Mouse (Mus musculus): ENCODE measurements at regions not wholly inside any gene's neighbourhood (a gene's known extent, or its start where the extent isn't known, plus 50 kb on each side); places are given as distances from the start of the nearest gene placed in this dataset.

DNA sequence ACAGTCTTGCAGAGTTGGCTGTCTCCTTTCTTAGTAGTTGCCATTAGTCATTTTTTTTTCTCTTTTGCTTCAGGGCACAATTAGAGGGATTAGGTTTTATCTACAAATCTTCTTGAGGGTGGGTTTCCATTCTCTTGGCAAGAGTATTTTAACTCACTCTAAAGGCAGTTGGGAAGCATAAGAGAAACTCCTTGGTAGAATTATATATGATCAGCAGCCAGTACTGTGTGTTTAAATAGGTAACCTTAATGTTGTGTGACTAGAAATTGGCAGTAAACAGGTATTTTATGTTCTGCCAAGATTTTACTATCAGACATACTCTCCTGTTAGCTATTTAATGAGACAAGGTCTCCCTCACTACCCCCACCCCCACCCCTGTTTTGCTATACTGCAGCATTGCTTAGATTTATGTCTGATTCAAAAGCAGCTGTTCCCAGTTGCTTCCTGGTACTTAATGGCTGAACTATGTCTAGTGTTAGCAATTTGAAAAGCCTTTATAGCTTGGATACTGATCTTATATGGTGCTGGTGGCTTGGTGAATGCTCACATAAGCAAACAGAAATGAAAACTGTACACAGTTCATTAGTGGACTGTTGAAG lies 378.2 kb downstream of the Olfm4 start:
- TF ChIP-seq CTCF (IDR thresholded peaks at IDR 0.05) = no peak
- POLR2A ChIA-PET = no interaction called here
- ATAC-seq = no peak
- no peak for DNase-seq (ENCODE audit: low read depth, low spot score)
- CTCF ChIA-PET = no interaction called here
- H3K27me3 ChIP-seq = no peaks in the 10 kb centered on the region
- in situ Hi-C loops (cut with MboI; ENCODE audit: low pct_unique_long_range_greater_than_20kb) = no loop called here

DNA sequence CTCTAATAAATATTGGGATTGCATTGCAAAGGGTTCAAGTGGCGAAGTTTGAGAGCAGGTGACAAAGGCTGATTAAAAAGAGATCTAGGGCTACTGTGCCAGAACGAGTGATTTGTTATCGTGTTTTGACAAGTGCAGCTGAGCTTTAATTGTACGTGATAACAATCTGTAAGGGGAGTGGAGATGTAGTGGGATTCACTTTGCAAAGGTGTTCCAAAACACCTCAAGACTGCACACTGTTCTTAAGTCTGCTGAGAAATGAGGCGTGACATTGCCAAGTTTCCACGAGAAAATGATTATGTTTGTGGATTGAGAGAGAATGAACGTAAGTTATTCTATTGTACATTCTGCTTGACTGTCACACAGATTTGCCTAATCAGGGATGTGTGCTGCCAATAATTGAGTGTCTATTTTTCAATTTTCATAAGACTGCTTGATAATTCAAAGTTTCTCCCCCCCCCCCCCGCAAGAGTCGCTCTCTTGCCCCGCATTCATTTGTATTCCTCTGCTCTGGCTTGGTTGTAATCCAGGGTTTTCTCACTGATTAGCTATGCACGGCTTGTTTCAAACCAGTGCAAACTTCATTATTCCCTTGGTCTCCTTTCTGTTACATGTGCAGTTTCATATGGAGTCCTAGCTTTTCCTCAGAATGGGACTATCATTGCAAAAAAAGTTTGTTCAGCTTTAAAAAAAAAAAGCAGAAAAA lies 385.7 kb downstream of the Olfm4 start:
- no peak for ATAC-seq
- TF ChIP-seq CTCF (IDR thresholded peaks at IDR 0.05) = no peak

DNA sequence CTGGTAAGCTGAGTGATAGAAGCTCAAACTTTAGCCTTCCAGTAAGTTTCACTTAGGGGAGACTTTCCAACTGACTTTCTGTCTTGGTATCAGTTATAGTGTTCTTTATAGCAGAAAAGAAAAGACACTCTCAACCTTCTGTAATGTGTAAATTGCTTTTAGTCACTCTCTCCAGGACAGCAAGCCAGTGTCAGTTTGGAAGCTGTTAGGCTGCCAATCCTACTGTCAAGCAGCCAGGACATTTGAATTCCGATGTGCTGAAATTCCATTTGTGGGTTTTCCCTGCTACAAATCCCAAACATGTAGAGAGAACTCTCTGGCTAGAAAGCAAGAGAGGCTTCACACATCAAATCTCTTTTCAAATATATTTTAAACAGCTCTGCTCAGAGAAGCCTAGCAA lies 390.4 kb downstream of the Olfm4 start:
- TF ChIP-seq CTCF (IDR thresholded peaks at IDR 0.05) = no peak
- ATAC-seq = no peak
- no peak for DNase-seq (ENCODE audit: low read depth, low spot score)
- ChIA-PET POLR2A (no interaction called here), CTCF (no interaction called here)
- no peaks in the 10 kb centered on the region for H3K27me3 ChIP-seq
- in situ Hi-C loops (cut with MboI; ENCODE audit: low pct_unique_long_range_greater_than_20kb) = no loop called here

More for the DNA sequence above, 385.7 kb downstream of the Olfm4 start:
- no peak for DNase-seq (ENCODE audit: low read depth, low spot score)
- in situ Hi-C loops (cut with MboI; ENCODE audit: low pct_unique_long_range_greater_than_20kb) = no loop called here
- no peaks in the 10 kb centered on the region for H3K27me3 ChIP-seq
- POLR2A ChIA-PET = no interaction called here
- CTCF ChIA-PET = no interaction called here

DNA sequence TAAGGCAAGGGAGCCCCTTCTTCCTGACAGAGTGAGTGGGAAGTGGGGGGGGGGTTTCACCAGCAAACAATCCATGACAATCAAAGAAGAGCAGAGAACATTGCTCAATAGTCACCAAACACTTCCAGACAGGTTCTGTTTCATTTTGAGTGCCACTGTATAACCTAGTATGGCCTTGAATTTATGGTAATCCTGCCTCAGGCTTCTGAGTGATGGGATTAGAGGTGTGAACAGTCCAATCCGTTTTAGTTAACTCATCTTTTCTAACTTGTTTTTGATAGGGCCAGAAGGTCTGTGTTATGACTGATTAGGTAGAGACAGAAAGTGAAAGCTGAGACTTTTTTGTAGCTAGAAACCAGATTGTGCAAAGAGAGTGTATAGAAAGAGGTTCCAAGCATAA lies 393.2 kb downstream of the Olfm4 start:
- ATAC-seq (no peak), DNase-seq (ENCODE audit: low read depth, low spot score) (no peak)
- in situ Hi-C loops (cut with MboI; ENCODE audit: low pct_unique_long_range_greater_than_20kb) = no loop called here
- ChIA-PET POLR2A (no interaction called here), CTCF (no interaction called here)
- TF ChIP-seq CTCF (IDR thresholded peaks at IDR 0.05) = no peak
- H3K27me3 ChIP-seq = no peaks in the 10 kb centered on the region

DNA sequence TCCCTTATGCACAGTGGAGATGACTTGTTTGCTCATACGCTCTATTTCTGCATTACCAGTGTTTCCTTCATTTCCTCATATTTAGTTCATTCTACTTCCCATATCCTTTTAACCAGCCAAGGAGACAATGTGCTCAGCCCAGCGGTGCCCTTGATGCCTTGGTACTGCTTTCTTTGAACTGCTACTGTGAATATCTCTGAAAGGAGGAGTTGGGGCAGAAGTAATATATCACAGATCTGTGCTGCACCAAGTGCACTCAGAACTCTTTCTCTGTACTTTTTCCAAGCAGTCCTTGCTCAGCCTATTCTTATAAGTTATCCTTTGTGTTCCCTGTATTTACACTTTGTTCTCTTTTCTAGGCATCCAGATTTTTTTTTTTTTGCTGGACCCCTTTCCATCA lies 407.5 kb downstream of the Olfm4 start:
- DNase-seq (ENCODE audit: low read depth, low spot score) (no peak), ATAC-seq (no peak)
- peaks cover 10% of the 10 kb centered on the region for H3K27me3 ChIP-seq
- no peak for TF ChIP-seq CTCF (IDR thresholded peaks at IDR 0.05)
- ChIA-PET CTCF (no interaction called here), POLR2A (no interaction called here)
- in situ Hi-C loops (cut with MboI; ENCODE audit: low pct_unique_long_range_greater_than_20kb) = no loop called here

DNA sequence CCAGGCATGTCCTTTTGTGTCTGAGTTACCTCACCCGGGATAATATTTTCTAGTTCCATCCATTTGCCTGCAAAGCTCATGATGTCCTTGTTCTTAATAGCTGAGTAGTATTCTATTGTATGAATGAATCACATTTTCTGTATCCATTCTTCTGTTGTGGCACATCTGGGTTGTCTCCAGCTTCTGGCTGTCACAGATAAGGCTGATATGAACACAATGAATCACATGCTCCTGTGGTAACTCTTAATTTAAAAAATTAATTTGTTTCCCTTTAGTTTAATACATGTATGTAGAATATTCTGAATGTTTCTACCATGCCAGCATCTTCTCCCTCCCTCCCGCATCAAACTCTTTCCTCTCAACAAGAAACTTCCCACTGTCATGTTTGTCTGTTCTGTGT lies 424.4 kb downstream of the Olfm4 start:
- ChIA-PET POLR2A (no interaction called here), CTCF (no interaction called here)
- in situ Hi-C loops (cut with MboI; ENCODE audit: low pct_unique_long_range_greater_than_20kb) = no loop called here
- TF ChIP-seq CTCF (IDR thresholded peaks at IDR 0.05) = no peak
- no peak for DNase-seq (ENCODE audit: low read depth, low spot score)
- no peak for ATAC-seq
- H3K27me3 ChIP-seq = peaks cover 3% of the 10 kb centered on the region

DNA sequence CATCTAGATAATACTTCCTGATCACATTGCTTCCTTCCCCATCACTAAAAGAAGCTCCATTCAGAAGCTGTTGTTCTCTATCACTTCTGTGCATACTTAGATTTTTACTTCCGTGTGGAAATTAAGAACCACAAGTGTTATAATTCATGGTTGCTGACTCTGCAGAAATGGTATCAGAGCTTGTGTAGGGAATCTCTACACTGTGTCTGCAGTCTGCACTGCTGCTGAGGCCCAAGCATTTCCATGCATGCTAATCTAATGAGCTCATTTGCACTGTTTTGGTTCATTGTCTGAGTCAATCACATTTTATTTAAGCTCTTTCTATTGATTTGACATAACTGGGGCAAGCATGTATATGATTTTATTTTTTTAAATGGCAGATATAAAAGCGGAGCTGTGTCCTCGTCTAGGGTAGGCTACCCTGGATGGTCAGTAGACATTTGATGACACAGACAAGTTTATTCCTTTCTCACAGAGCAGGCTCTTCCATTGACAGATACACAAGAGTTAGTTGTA lies 435.0 kb downstream of the Olfm4 start:
- peaks cover 4% of the 10 kb centered on the region for H3K27me3 ChIP-seq
- CTCF ChIA-PET = interaction anchor here (1.4 kb wide), 1 partner anchor 9 kb away, joined by 3 read pairs; no protein-coding TSS in a partner anchor
- in situ Hi-C loops (cut with MboI; ENCODE audit: low pct_unique_long_range_greater_than_20kb) = no loop called here
- DNase-seq (ENCODE audit: low read depth, low spot score) (no peak), ATAC-seq (no peak)
- POLR2A ChIA-PET = no interaction called here
- no peak for TF ChIP-seq CTCF (IDR thresholded peaks at IDR 0.05)

DNA sequence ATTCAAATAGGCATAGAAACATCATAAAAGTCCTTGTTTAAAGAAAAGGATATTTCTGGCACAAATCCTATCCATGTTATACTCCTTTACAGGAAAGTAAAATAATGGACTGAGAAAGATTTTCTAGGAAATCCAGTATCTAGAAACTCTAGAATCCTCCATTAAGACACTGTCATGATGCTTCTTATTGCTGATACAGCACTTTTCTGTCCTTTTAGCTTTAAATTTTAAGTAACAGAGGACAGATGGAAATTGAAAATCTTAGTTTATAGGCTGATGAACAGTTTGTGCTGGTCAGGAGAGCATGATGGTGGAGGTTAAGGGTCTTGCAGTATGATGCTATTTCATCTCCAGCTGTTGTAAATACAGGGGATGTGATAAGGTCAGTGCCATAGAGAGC lies 459.9 kb downstream of the Olfm4 start:
- in situ Hi-C loops (cut with MboI; ENCODE audit: low pct_unique_long_range_greater_than_20kb) = no loop called here
- DNase-seq (ENCODE audit: low read depth, low spot score) (no peak), ATAC-seq (no peak)
- ChIA-PET CTCF (no interaction called here), POLR2A (no interaction called here)
- TF ChIP-seq CTCF (IDR thresholded peaks at IDR 0.05) = no peak
- H3K27me3 ChIP-seq = no peaks in the 10 kb centered on the region

DNA sequence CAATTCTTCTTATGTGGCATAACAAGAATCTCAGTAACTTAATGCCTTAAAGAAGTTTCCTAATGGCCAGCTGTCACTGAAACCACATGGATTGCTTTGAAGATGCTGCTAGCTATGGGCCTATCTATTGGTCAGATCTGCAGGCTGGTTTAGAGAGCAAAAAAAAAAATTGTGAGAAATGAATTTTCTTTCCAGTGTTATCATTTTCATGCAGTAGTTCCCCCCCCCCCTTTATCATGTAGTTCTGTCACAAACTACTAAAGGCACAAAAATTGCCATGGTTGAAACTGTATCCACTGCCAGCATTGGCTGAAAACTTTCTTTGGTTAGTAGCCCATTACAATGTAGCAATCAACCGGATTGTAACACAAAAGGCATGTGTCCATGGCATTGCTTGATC lies 487.6 kb downstream of the Olfm4 start:
- in situ Hi-C loops (cut with MboI; ENCODE audit: low pct_unique_long_range_greater_than_20kb) = no loop called here
- no peak for DNase-seq (ENCODE audit: low read depth, low spot score)
- ChIA-PET POLR2A (no interaction called here), CTCF (no interaction called here)
- no peak for TF ChIP-seq CTCF (IDR thresholded peaks at IDR 0.05)
- H3K27me3 ChIP-seq = no peaks in the 10 kb centered on the region
- no peak for ATAC-seq

DNA sequence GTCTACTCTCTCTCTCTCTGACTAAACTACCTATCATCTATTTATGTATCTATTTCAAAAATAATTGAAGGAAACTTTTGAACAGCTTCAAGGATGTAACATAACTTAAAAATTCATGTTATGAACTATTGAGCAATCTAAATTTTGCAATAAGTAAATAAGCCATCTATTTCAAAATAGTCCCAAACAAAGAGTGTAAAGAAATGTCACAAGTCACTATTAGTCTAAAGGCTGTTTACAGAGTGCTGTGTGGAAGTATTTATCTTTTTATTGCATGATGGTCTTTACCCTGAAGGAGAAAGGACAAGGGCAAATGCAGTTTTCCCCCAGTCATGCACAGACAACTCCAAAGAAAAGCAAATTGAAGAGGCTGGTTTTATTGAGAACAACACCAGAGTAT lies 496.0 kb downstream of the Olfm4 start:
- TF ChIP-seq CTCF (IDR thresholded peaks at IDR 0.05) = no peak
- H3K27me3 ChIP-seq = no peaks in the 10 kb centered on the region
- POLR2A ChIA-PET = no interaction called here
- CTCF ChIA-PET = no interaction called here
- in situ Hi-C loops (cut with MboI; ENCODE audit: low pct_unique_long_range_greater_than_20kb) = no loop called here
- ATAC-seq = no peak
- no peak for DNase-seq (ENCODE audit: low read depth, low spot score)

DNA sequence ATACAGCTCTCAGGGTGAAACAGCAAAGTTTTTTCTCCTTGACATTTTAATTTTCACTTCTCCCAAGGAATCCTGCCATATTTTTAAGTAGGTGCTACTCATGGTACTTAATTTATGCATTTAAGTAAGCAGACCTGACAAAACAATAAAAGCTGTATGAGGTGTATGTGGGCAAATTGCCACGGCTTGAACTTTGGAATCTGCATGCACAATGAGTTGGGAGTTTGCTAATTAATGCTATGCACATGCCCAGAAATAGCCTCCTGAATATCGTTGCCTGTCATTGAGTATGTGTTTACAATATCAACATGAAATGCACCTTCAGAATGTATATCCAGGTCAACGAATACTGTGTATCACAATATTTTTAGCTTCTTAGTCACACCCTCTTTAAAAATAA lies 498.9 kb downstream of the Olfm4 start:
- no peaks in the 10 kb centered on the region for H3K27me3 ChIP-seq
- in situ Hi-C loops (cut with MboI; ENCODE audit: low pct_unique_long_range_greater_than_20kb) = no loop called here
- DNase-seq (ENCODE audit: low read depth, low spot score) (no peak), ATAC-seq (no peak)
- CTCF ChIA-PET = no interaction called here
- POLR2A ChIA-PET = no interaction called here
- no peak for TF ChIP-seq CTCF (IDR thresholded peaks at IDR 0.05)

DNA sequence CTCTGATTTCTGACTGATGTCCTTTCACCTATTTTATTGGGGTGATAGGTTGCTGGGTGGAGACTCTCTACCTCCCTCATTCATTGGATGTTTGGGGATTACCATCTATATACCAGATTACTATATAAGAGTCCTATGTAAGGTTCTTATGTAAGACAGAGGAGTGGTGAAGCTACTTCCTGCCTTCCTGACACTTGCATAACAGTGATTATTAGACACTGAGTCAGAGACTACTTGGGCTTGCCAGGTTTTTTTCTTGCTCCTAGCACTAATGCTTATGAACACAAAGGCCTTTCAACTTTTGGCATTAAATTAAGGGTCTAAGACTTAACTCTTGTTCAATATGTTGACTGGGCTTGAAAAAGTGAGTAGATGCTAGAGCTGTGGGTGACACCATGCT lies 500.4 kb downstream of the Olfm4 start:
- TF ChIP-seq CTCF (IDR thresholded peaks at IDR 0.05) = no peak
- DNase-seq (ENCODE audit: low read depth, low spot score) (no peak), ATAC-seq (no peak)
- H3K27me3 ChIP-seq = no peaks in the 10 kb centered on the region
- in situ Hi-C loops (cut with MboI; ENCODE audit: low pct_unique_long_range_greater_than_20kb) = no loop called here
- ChIA-PET CTCF (no interaction called here), POLR2A (no interaction called here)

All from Patski (cell line).